Comparison of ENCODE assay signal across 7 mouse cellular contexts in the genomic region with DNA sequence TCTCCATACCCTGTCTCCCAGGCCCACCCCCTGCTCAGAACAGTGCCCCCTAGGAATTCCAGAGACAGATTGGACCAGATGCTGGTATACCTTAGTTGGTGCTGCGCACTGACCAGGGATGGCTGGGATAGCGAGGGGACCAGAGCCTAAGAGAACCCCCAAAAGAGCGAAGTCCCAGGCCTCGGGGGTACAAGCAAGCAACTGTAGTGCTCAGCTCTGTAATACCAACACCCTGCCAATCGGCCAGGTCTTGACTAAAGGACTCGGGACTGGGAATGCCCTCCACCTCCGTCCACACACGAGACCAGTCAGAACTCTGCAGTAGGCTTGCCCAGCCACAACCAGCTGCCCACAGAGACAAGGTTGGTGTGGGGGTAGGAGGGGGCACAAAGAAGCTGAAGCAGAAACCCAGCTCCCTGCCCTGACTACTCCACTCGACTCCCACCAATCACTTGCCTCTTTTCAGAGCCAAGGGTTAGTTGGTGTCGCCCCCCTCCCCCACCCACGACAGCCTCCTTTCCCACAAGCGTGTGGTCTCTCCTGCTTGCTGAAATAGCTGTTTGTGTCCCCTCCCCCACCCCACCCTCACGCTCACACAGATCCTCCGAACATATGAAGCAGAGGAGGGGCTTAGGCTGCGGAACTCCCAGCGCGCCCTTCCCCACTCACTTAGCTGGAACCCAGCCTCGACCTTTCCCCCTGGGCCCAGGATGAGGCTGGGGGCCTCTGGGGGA. TPM values are rescaled to one million over a fixed set of nuclear protein-coding genes. Genes with fewer than 3 reads are reported as not detected.
DNase-seq lines count a peak whose midpoint lies in the region; ATAC-seq and TF ChIP-seq lines count a peak whose summit lies in the region.

No protein-coding gene starts in this region.

- H3K9me3 ChIP-seq in neural tube, embryonic 11.5 days (ENCODE audit: control insufficient read depth, low read length) = no peaks in the 10 kb centered on the region
- H3K9me3 ChIP-seq in hindbrain, embryonic 10.5 days = no peaks in the 10 kb centered on the region
- H3K9me3 ChIP-seq in liver, postnatal 0 days (ENCODE audit: low read length) = no peaks in the 10 kb centered on the region

- TF ChIP-seq CTCF in liver, postnatal 0 days (IDR thresholded peaks at IDR 0.05; ENCODE audit: low read depth) = no peak

- peak overlapping the region; percentile 69 for H3K27ac ChIP-seq in neural tube, embryonic 11.5 days (ENCODE audit: low read depth, low read length)
- H3K27ac ChIP-seq in hindbrain, embryonic 10.5 days = peak overlapping the region; percentile 85
- 0 out of 2 replicates have a peak overlapping the region, but pooled peaks have one; percentile 0 for H3K27ac ChIP-seq in liver, postnatal 0 days (ENCODE audit: low read depth)

- WGBS in neural tube, embryonic 11.5 days = 43% methylated on average over 18 of the region's 18 CpGs
- WGBS in hindbrain, embryonic 10.5 days = 51% methylated on average over 18 of the region's 18 CpGs
- WGBS in liver, postnatal 0 days (ENCODE audit: insufficient replicate concordance) = 33% methylated on average over 18 of the region's 18 CpGs

- H3K4me3 ChIP-seq in neural tube, embryonic 11.5 days (ENCODE audit: low read depth, low read length) = no peak overlapping the region
- H3K4me3 ChIP-seq in hindbrain, embryonic 10.5 days = peak overlapping the region; percentile 26; the same call in 1 of the 2 replicates
- H3K4me3 ChIP-seq in liver, postnatal 0 days (ENCODE audit: low read depth, low read length) = no peak overlapping the region

- H3K4me1 ChIP-seq in neural tube, embryonic 11.5 days (ENCODE audit: control insufficient read depth, insufficient read depth, low read length) = peaks cover 6% of the 10 kb centered on the region
- peaks cover 54% of the 10 kb centered on the region for H3K4me1 ChIP-seq in hindbrain, embryonic 10.5 days (replicated peaks)
- H3K4me1 ChIP-seq in liver, postnatal 0 days (ENCODE audit: insufficient read depth) = peaks cover 8% of the 10 kb centered on the region

- H3K36me3 ChIP-seq in neural tube, embryonic 11.5 days (ENCODE audit: control insufficient read depth, insufficient read depth, low read length) = no peaks in the 10 kb centered on the region
- H3K36me3 ChIP-seq in hindbrain, embryonic 10.5 days = no peaks in the 10 kb centered on the region
- H3K36me3 ChIP-seq in liver, postnatal 0 days (replicated peaks; ENCODE audit: insufficient read depth, low read length) = no peaks in the 10 kb centered on the region

- peak overlapping the region; percentile 11; the same call in 1 of the 2 replicates for H3K9ac ChIP-seq in neural tube, embryonic 11.5 days (ENCODE audit: low read length)
- H3K9ac ChIP-seq in liver, postnatal 0 days (replicated peaks) = no peak overlapping the region

- 0 out of 2 replicates have a peak overlapping the region, but pooled peaks have one; percentile 20 for H3K4me2 ChIP-seq in neural tube, embryonic 11.5 days (ENCODE audit: low read depth)
- peak overlapping the region; percentile 35; the same call in 1 of the 2 replicates for H3K4me2 ChIP-seq in liver, postnatal 0 days (ENCODE audit: low read depth, low read length)

- TF ChIP-seq EP300 in liver, postnatal 0 days (IDR thresholded peaks at IDR 0.05; ENCODE audit: low read depth) = no peak

- H3K27me3 ChIP-seq in neural tube, embryonic 11.5 days (ENCODE audit: control insufficient read depth, insufficient read depth, low read length) = no peaks in the 10 kb centered on the region
- peaks cover 19% of the 10 kb centered on the region for H3K27me3 ChIP-seq in hindbrain, embryonic 10.5 days (ENCODE audit: insufficient read depth, poor library complexity, severe bottlenecking)
- H3K27me3 ChIP-seq in liver, postnatal 0 days (ENCODE audit: insufficient read depth, low read length) = no peaks in the 10 kb centered on the region

- peak; percentile 63 for DNase-seq in neural tube, embryonic 11.5 days (ENCODE audit: low spot score)
- no peak for DNase-seq in neural tube, embryonic 10.5 days (ENCODE audit: extremely low spot score, low spot score)
- no peak for DNase-seq in hindbrain, embryonic 10.5 days (ENCODE audit: low spot score)
- no peak for DNase-seq in liver, postnatal 0 days
- DNase-seq in thymus, postnatal 36 days = peak; percentile 76 to 86
- DNase-seq in layer of hippocampus, postnatal 36 days = no peak
- DNase-seq in right cerebral cortex, adult 18-20 months = no peak

- ATAC-seq in neural tube, embryonic 11.5 days (ENCODE audit: insufficient read depth, low FRiP score, low TSS enrichment) = peak; percentile 13; the same call in 1 of the 2 replicates
- peak; percentile 11; the same call in 1 of the 2 replicates for ATAC-seq in liver, postnatal 0 days

RNA-seq across cellular contexts. Expression of a gene that starts 7.5 kb away (rescaled TPM):
- 21.7 and 23.2 TPM in 2 replicates for polyA plus RNA-seq in neural tube, embryonic 11.5 days (2014; fragmentation: Nextera tagmentation; extraction: Ambion mirVana)
- 14.6 and 22.6 TPM in 2 replicates for polyA plus RNA-seq in hindbrain, embryonic 10.5 days (2016; fragmentation: Nextera tagmentation; extraction: Ambion mirVana)
- 0.20 and 0.22 TPM in 2 replicates for polyA plus RNA-seq in liver, postnatal 0 days (2015; fragmentation: Nextera tagmentation; extraction: Ambion mirVana)
- total RNA-seq in layer of hippocampus, postnatal 36 days (2021) = 100 to 1,000 TPM; 188 to 201 TPM

RNA-seq across cellular contexts. Expression of a gene that starts 56.2 kb away (rescaled TPM):
- 53.8 and 55.9 TPM in 2 replicates for polyA plus RNA-seq in neural tube, embryonic 11.5 days (2014; fragmentation: Nextera tagmentation; extraction: Ambion mirVana)
- polyA plus RNA-seq in hindbrain, embryonic 10.5 days (2016; fragmentation: Nextera tagmentation; extraction: Ambion mirVana) = 40.7 and 53.2 TPM in 2 replicates
- polyA plus RNA-seq in liver, postnatal 0 days (2015; fragmentation: Nextera tagmentation; extraction: Ambion mirVana) = 9.5 and 9.6 TPM in 2 replicates
- 10 to 100 TPM; 36.4 to 39.7 TPM for total RNA-seq in layer of hippocampus, postnatal 36 days (2021)

Comparison
In these comparisons a context has a peak if more than half of its experiments do, and no peak if none do; other contexts are left out.
1. DNase-seq: peak in neural tube, embryonic 11.5 days (single experiment) and thymus, postnatal 36 days (2 of 2); none in neural tube, embryonic 10.5 days (single experiment), hindbrain, embryonic 10.5 days (single experiment), liver, postnatal 0 days (single experiment), layer of hippocampus, postnatal 36 days (0 of 2) and right cerebral cortex, adult 18-20 months (single experiment).
2. H3K27ac ChIP-seq: peak in every context shown above with its lines; median percentile 85 in hindbrain, embryonic 10.5 days; 69 in neural tube, embryonic 11.5 days; 0 in liver, postnatal 0 days.
3. RNA of a gene that starts 7.5 kb away (polyA plus RNA-seq): 21.7 to 23.2 TPM in neural tube, embryonic 11.5 days and 14.6 to 22.6 TPM in hindbrain, embryonic 10.5 days; 0.20 to 0.22 TPM in liver, postnatal 0 days; every median in the first group is over 10 times any median in the second.